In the genomic region with DNA sequence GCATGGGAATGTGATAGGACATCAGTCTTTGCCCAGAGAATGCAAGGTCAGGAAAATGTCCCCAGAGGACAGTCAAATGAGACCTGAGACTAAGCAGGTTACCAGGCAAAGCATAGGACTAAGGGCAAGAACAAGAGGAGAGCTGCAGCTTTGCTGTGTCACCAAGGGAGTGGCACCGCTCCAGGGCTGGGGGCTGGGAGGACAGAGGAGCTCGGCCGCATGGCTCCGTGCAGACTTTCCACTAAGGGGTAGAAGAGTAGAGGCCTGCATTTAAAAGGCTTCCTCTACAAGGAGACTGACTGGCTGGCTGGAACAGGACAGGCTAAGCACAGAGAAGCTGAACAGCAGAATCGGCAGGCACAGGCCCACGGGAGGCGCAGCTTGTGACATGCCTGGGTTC, we compare ENCODE assay signal across 17 mouse cellular contexts. TPM values are rescaled to one million over a fixed set of nuclear protein-coding genes. Genes with fewer than 3 reads are reported as not detected.
A peak's percentile ranks its signal among the peaks of the same experiment; 100 is the strongest.
DNase-seq lines count a peak whose midpoint lies in the region; ATAC-seq and TF ChIP-seq lines count a peak whose summit lies in the region.
"Had no signal": no experiment of that assay in that cellular context is flagged by ENCODE, and none has a peak within 500 bp of the region (broad histone marks: within the 10 kb centered on the region; RNA-seq: fewer than 3 reads in every experiment).

No protein-coding gene starts in this region.

- ATAC-seq in heart, embryonic 15.5 days (replicated peaks; ENCODE audit: insufficient number of reproducible peaks, insufficient read depth, low FRiP score, low read depth): 0 out of 2 replicates have a peak, but pooled peaks have one; percentile 28
- no peak for ATAC-seq in neural tube, embryonic 13.5 days (ENCODE audit: low read depth)
- ATAC-seq in neural tube, embryonic 15.5 days (ENCODE audit: low FRiP score): no peak
- ATAC-seq in hindbrain, postnatal 0 days: no peak
- no peak for ATAC-seq in granulocyte monocyte progenitor cell, adult 5-6 weeks (replicated peaks; ENCODE audit: poor library complexity, severe bottlenecking)

- H3K9ac ChIP-seq in heart, embryonic 15.5 days: no peak overlapping the region
- no peak overlapping the region for H3K9ac ChIP-seq in neural tube, embryonic 13.5 days
- no peak overlapping the region for H3K9ac ChIP-seq in neural tube, embryonic 15.5 days (replicated peaks)
- H3K9ac ChIP-seq in hindbrain, postnatal 0 days (replicated peaks; ENCODE audit: low read length): no peak overlapping the region; the same call in 1 of the 2 replicates
- H3K9ac ChIP-seq: limb, embryonic 15.5 days had no signal

- 57% methylated on average over 7 of the region's 7 CpGs for WGBS in heart, embryonic 15.5 days
- WGBS in heart, embryonic 10.5 days: 58% methylated on average over 7 of the region's 7 CpGs
- WGBS in neural tube, embryonic 13.5 days: 62% methylated on average over 7 of the region's 7 CpGs
- 68% methylated on average over 7 of the region's 7 CpGs for WGBS in neural tube, embryonic 15.5 days
- 49% methylated on average over 7 of the region's 7 CpGs for WGBS in hindbrain, postnatal 0 days

- H3K4me3 ChIP-seq in heart, embryonic 15.5 days: no peak overlapping the region
- no peak overlapping the region for H3K4me3 ChIP-seq in heart, embryonic 10.5 days
- no peak overlapping the region for H3K4me3 ChIP-seq in neural tube, embryonic 13.5 days
- H3K4me3 ChIP-seq in neural tube, embryonic 15.5 days (replicated peaks): no peak overlapping the region
- no peak overlapping the region for H3K4me3 ChIP-seq in hindbrain, postnatal 0 days (ENCODE audit: low read length)
- H3K4me3 ChIP-seq: erythroblast, embryonic 14.5 days; limb, embryonic 15.5 days had no signal

- H3K27ac ChIP-seq in heart, embryonic 15.5 days: no peak overlapping the region
- no peak overlapping the region for H3K27ac ChIP-seq in heart, embryonic 10.5 days
- H3K27ac ChIP-seq in neural tube, embryonic 13.5 days (replicated peaks): 0 out of 2 replicates have a peak overlapping the region, but pooled peaks have one; percentile 23
- H3K27ac ChIP-seq in neural tube, embryonic 15.5 days (replicated peaks): no peak overlapping the region
- 0 out of 2 replicates have a peak overlapping the region, but pooled peaks have one; percentile 7 for H3K27ac ChIP-seq in hindbrain, postnatal 0 days
- H3K27ac ChIP-seq: limb, embryonic 15.5 days had no signal

- TF ChIP-seq CTCF in hindbrain, postnatal 0 days (IDR thresholded peaks at IDR 0.05; ENCODE audit: low read depth): no peak

- peak; percentile 33 for DNase-seq in adrenal gland, postnatal 14 days
- DNase-seq in adrenal gland, adult 18-20 months (ENCODE audit: low spot score in 2 of 2): no peak
- no peak for DNase-seq in heart, embryonic 10.5 days (ENCODE audit: low spot score)
- DNase-seq in hindbrain, postnatal 0 days (ENCODE audit: low spot score): no peak
- DNase-seq: kidney, adult 11 months; thymus, postnatal 14 days had no signal

- H3K36me3 ChIP-seq in heart, embryonic 15.5 days: no peaks in the 10 kb centered on the region
- H3K36me3 ChIP-seq in heart, embryonic 10.5 days: 0 out of 2 replicates have a peak, but pooled peaks cover 5% of the 10 kb centered on the region
- peaks cover 17% of the 10 kb centered on the region; the same call in 1 of the 2 replicates for H3K36me3 ChIP-seq in neural tube, embryonic 13.5 days
- peaks cover 8% of the 10 kb centered on the region; the same call in 1 of the 2 replicates for H3K36me3 ChIP-seq in neural tube, embryonic 15.5 days
- H3K36me3 ChIP-seq in hindbrain, postnatal 0 days (ENCODE audit: insufficient read depth, low read length): no peaks in the 10 kb centered on the region

- H3K4me2 ChIP-seq in heart, embryonic 15.5 days: no peak overlapping the region
- no peak overlapping the region for H3K4me2 ChIP-seq in neural tube, embryonic 13.5 days
- H3K4me2 ChIP-seq in neural tube, embryonic 15.5 days: no peak overlapping the region
- no peak overlapping the region for H3K4me2 ChIP-seq in hindbrain, postnatal 0 days (ENCODE audit: low read depth, low read length)
- H3K4me2 ChIP-seq: limb, embryonic 15.5 days had no signal

- H3K4me1 ChIP-seq in heart, embryonic 15.5 days (replicated peaks): peaks cover 12% of the 10 kb centered on the region
- H3K4me1 ChIP-seq in heart, embryonic 10.5 days: peaks cover 16% of the 10 kb centered on the region
- H3K4me1 ChIP-seq in neural tube, embryonic 13.5 days (replicated peaks): peaks cover 55% of the 10 kb centered on the region
- H3K4me1 ChIP-seq in neural tube, embryonic 15.5 days: peaks cover 39% of the 10 kb centered on the region
- H3K4me1 ChIP-seq in hindbrain, postnatal 0 days (ENCODE audit: insufficient read depth, low read length): peaks cover 24% of the 10 kb centered on the region

- H3K9me3 ChIP-seq in heart, embryonic 15.5 days (replicated peaks): no peaks in the 10 kb centered on the region
- H3K9me3 ChIP-seq in heart, embryonic 10.5 days: no peaks in the 10 kb centered on the region
- H3K9me3 ChIP-seq in neural tube, embryonic 13.5 days: no peaks in the 10 kb centered on the region
- H3K9me3 ChIP-seq in neural tube, embryonic 15.5 days (replicated peaks): no peaks in the 10 kb centered on the region
- H3K9me3 ChIP-seq in hindbrain, postnatal 0 days (ENCODE audit: low read length): no peaks in the 10 kb centered on the region
- H3K9me3 ChIP-seq: limb, embryonic 15.5 days had no signal

- no peaks in the 10 kb centered on the region for H3K27me3 ChIP-seq in heart, embryonic 15.5 days
- H3K27me3 ChIP-seq in heart, embryonic 10.5 days (ENCODE audit: insufficient read depth, poor library complexity, severe bottlenecking): peaks cover 18% of the 10 kb centered on the region; the same call in 1 of the 2 replicates
- H3K27me3 ChIP-seq in neural tube, embryonic 13.5 days: no peaks in the 10 kb centered on the region
- no peaks in the 10 kb centered on the region for H3K27me3 ChIP-seq in neural tube, embryonic 15.5 days (replicated peaks)
- H3K27me3 ChIP-seq in hindbrain, postnatal 0 days (ENCODE audit: insufficient read depth, low read length): no peaks in the 10 kb centered on the region
- H3K27me3 ChIP-seq: limb, embryonic 15.5 days had no signal

RNA-seq across cellular contexts. Expression of a gene that starts 6.7 kb away (rescaled TPM):
- 42.6 and 57.0 TPM in 2 replicates for total RNA-seq in adrenal gland, postnatal 14 days (2021)
- total RNA-seq in adrenal gland, adult 18-20 months (2021): 10 to 100 TPM; 24.0 to 43.0 TPM
- polyA plus RNA-seq in heart, embryonic 15.5 days (2015; fragmentation: Nextera tagmentation; extraction: Ambion mirVana): 27.5 and 39.8 TPM in 2 replicates
- polyA plus RNA-seq in heart, embryonic 10.5 days (2016; fragmentation: Nextera tagmentation; extraction: Ambion mirVana): 25.5 and 28.4 TPM in 2 replicates
- polyA plus RNA-seq in neural tube, embryonic 13.5 days (2015; fragmentation: Nextera tagmentation; extraction: Ambion mirVana): 239 and 296 TPM in 2 replicates
- 253 and 288 TPM in 2 replicates for polyA plus RNA-seq in neural tube, embryonic 15.5 days (2015; fragmentation: Nextera tagmentation; extraction: Ambion mirVana)
- total RNA-seq in hindbrain, postnatal 0 days (2014; rRNA removed): 106 and 108 TPM in 2 replicates
- 197 and 201 TPM in 2 replicates for polyA plus RNA-seq in hindbrain, postnatal 0 days (2015; fragmentation: Nextera tagmentation; extraction: Ambion mirVana)
- not detected in 2 replicates for total RNA-seq in granulocyte monocyte progenitor cell, adult 5-6 weeks (2014; fragmentation: Nextera tagmentation)
- total RNA-seq in granulocyte monocyte progenitor cell, adult 5-6 weeks (2017): not detected in 2 replicates

RNA-seq across cellular contexts. Expression of a gene that starts 32.1 kb away (rescaled TPM):
- 16.0 and 18.1 TPM in 2 replicates for total RNA-seq in adrenal gland, postnatal 14 days (2021)
- total RNA-seq in adrenal gland, adult 18-20 months (2021): 10 to 100 TPM; 18.1 to 18.3 TPM
- polyA plus RNA-seq in heart, embryonic 15.5 days (2015; fragmentation: Nextera tagmentation; extraction: Ambion mirVana): 23.2 and 30.7 TPM in 2 replicates
- polyA plus RNA-seq in heart, embryonic 10.5 days (2016; fragmentation: Nextera tagmentation; extraction: Ambion mirVana): 16.1 and 21.6 TPM in 2 replicates
- 27.8 and 31.9 TPM in 2 replicates for polyA plus RNA-seq in neural tube, embryonic 13.5 days (2015; fragmentation: Nextera tagmentation; extraction: Ambion mirVana)
- 36.6 and 36.8 TPM in 2 replicates for polyA plus RNA-seq in neural tube, embryonic 15.5 days (2015; fragmentation: Nextera tagmentation; extraction: Ambion mirVana)
- 49.3 and 54.2 TPM in 2 replicates for total RNA-seq in hindbrain, postnatal 0 days (2014; rRNA removed)
- polyA plus RNA-seq in hindbrain, postnatal 0 days (2015; fragmentation: Nextera tagmentation; extraction: Ambion mirVana): 31.3 and 34.7 TPM in 2 replicates
- total RNA-seq in granulocyte monocyte progenitor cell, adult 5-6 weeks (2014; fragmentation: Nextera tagmentation): 1.8 and 10.4 TPM in 2 replicates
- 3.6 and 4.6 TPM in 2 replicates for total RNA-seq in granulocyte monocyte progenitor cell, adult 5-6 weeks (2017)

RNA-seq across cellular contexts. Expression of a gene that starts 51.2 kb away (rescaled TPM):
- 4.0 and 6.0 TPM in 2 replicates for total RNA-seq in adrenal gland, postnatal 14 days (2021)
- 1 to 10 TPM; 3.3 to 4.5 TPM for total RNA-seq in adrenal gland, adult 18-20 months (2021)
- 0.08 and 0.19 TPM in 2 replicates for polyA plus RNA-seq in heart, embryonic 15.5 days (2015; fragmentation: Nextera tagmentation; extraction: Ambion mirVana)
- polyA plus RNA-seq in heart, embryonic 10.5 days (2016; fragmentation: Nextera tagmentation; extraction: Ambion mirVana): 0.09 TPM in 1 of 2 replicates, not detected in the other
- 0.65 and 0.92 TPM in 2 replicates for polyA plus RNA-seq in neural tube, embryonic 13.5 days (2015; fragmentation: Nextera tagmentation; extraction: Ambion mirVana)
- 0.23 and 0.27 TPM in 2 replicates for polyA plus RNA-seq in neural tube, embryonic 15.5 days (2015; fragmentation: Nextera tagmentation; extraction: Ambion mirVana)
- 0.68 and 1.7 TPM in 2 replicates for total RNA-seq in hindbrain, postnatal 0 days (2014; rRNA removed)
- 0.50 and 0.66 TPM in 2 replicates for polyA plus RNA-seq in hindbrain, postnatal 0 days (2015; fragmentation: Nextera tagmentation; extraction: Ambion mirVana)
- 0.36 TPM in 1 of 2 replicates, not detected in the other for total RNA-seq in granulocyte monocyte progenitor cell, adult 5-6 weeks (2014; fragmentation: Nextera tagmentation)
- not detected in 2 replicates for total RNA-seq in granulocyte monocyte progenitor cell, adult 5-6 weeks (2017)

RNA-seq across cellular contexts. Expression of a gene that starts 51.3 kb away (rescaled TPM):
- total RNA-seq in adrenal gland, postnatal 14 days (2021): 0.26 TPM in 2 replicates
- total RNA-seq in adrenal gland, adult 18-20 months (2021): under 1 TPM in 1 of 2 experiments, not detected in 1; 0.13 TPM
- polyA plus RNA-seq in heart, embryonic 15.5 days (2015; fragmentation: Nextera tagmentation; extraction: Ambion mirVana): 0.09 and 0.11 TPM in 2 replicates
- not detected in 2 replicates for polyA plus RNA-seq in heart, embryonic 10.5 days (2016; fragmentation: Nextera tagmentation; extraction: Ambion mirVana)
- polyA plus RNA-seq in neural tube, embryonic 13.5 days (2015; fragmentation: Nextera tagmentation; extraction: Ambion mirVana): not detected in 2 replicates
- polyA plus RNA-seq in neural tube, embryonic 15.5 days (2015; fragmentation: Nextera tagmentation; extraction: Ambion mirVana): not detected in 2 replicates
- total RNA-seq in hindbrain, postnatal 0 days (2014; rRNA removed): 0.11 and 0.16 TPM in 2 replicates
- polyA plus RNA-seq in hindbrain, postnatal 0 days (2015; fragmentation: Nextera tagmentation; extraction: Ambion mirVana): 0.09 and 0.15 TPM in 2 replicates
- total RNA-seq in granulocyte monocyte progenitor cell, adult 5-6 weeks (2014; fragmentation: Nextera tagmentation): not detected in 2 replicates
- not detected in 2 replicates for total RNA-seq in granulocyte monocyte progenitor cell, adult 5-6 weeks (2017)
- total RNA-seq: adrenal gland, postnatal 4 days; left cerebral cortex, adult 8-10 months had no signal
- polyA plus RNA-seq: cortical plate, adult 2 months; erythroblast, embryonic 14.5 days; heart, embryonic 14.5 days; large intestine, adult 2 months; limb, embryonic 15.5 days had no signal

RNA-seq across cellular contexts. Expression of a gene that starts 54.0 kb away (rescaled TPM):
- total RNA-seq in adrenal gland, postnatal 14 days (2021): 1.1 and 1.2 TPM in 2 replicates
- total RNA-seq in adrenal gland, adult 18-20 months (2021): under 1 TPM; 0.16 to 0.53 TPM
- polyA plus RNA-seq in heart, embryonic 15.5 days (2015; fragmentation: Nextera tagmentation; extraction: Ambion mirVana): 0.15 and 0.58 TPM in 2 replicates
- polyA plus RNA-seq in heart, embryonic 10.5 days (2016; fragmentation: Nextera tagmentation; extraction: Ambion mirVana): 14.8 and 37.5 TPM in 2 replicates
- polyA plus RNA-seq in neural tube, embryonic 13.5 days (2015; fragmentation: Nextera tagmentation; extraction: Ambion mirVana): 5.4 and 5.5 TPM in 2 replicates
- 1.0 and 1.1 TPM in 2 replicates for polyA plus RNA-seq in neural tube, embryonic 15.5 days (2015; fragmentation: Nextera tagmentation; extraction: Ambion mirVana)
- total RNA-seq in hindbrain, postnatal 0 days (2014; rRNA removed): 6.1 and 9.9 TPM in 2 replicates
- polyA plus RNA-seq in hindbrain, postnatal 0 days (2015; fragmentation: Nextera tagmentation; extraction: Ambion mirVana): 6.3 and 7.4 TPM in 2 replicates
- total RNA-seq in granulocyte monocyte progenitor cell, adult 5-6 weeks (2014; fragmentation: Nextera tagmentation): not detected in 2 replicates
- total RNA-seq in granulocyte monocyte progenitor cell, adult 5-6 weeks (2017): not detected in 2 replicates
- total RNA-seq: left cerebral cortex, adult 8-10 months had no signal
- polyA plus RNA-seq: cortical plate, adult 2 months; erythroblast, embryonic 14.5 days had no signal

Comparison
In these comparisons a context has a peak if more than half of its experiments do, and no peak if none do; other contexts are left out.
1. H3K27ac ChIP-seq: peak in neural tube, embryonic 13.5 days (single experiment) and hindbrain, postnatal 0 days (single experiment); none in heart, embryonic 15.5 days (single experiment), heart, embryonic 10.5 days (single experiment) and neural tube, embryonic 15.5 days (single experiment).